Mouse (Mus musculus) cerebellum, adult 2 months (tissue): ENCODE data around the gene Pnmt.

Experiments used
- CTCF ChIP-seq: fragments of 200-500 bp; IDR thresholded peaks from 2 replicates; pipeline ENCODE4 v1.5.1; 2011; ENCODE audit warnings: low read depth, mild to moderate bottlenecking, control low read depth, low read length, moderate library complexity, borderline replicate concordance; ENCODE audit not compliant: insufficient read depth
- POLR2A ChIP-seq: fragments of 200-500 bp; IDR thresholded peaks from 2 replicates; pipeline ENCODE4 v1.6.1; 2011; ENCODE audit warnings: low read length, control low read depth, borderline replicate concordance; ENCODE audit not compliant: insufficient read depth

DNA sequence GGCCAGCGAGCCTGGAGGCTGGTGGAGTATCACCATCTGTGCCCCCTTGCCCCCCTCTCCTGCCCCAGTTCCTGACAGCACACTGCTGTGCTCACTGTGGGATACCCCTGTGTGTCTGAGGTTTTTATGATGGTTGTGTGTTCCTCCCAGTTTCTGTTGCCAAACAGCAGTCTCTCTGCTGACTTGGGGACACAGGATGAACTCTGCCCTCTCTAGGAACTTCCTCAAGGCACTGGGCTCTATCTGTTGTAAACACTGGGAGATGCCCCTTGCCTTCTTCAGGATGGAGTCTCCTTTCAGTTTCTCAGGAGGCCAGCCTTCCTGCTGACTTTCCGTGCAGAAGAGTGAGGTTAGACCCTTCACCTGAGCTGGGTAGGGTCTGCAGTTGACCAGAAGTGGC, 27.9 kb downstream of the Pnmt start:
- TF ChIP-seq CTCF, result no peak
- no peak for TF ChIP-seq POLR2A
